Mouse (Mus musculus) CH12.LX (cell line): Measurements from ENCODE around the gene Foxo1. TPM values are rescaled to one million over a fixed set of nuclear protein-coding genes. Genes with fewer than 3 reads are reported as not detected.
A peak's percentile ranks its signal among the peaks of the same experiment; 100 is the strongest.

Experiments used
- DNase-seq: peaks from one replicate; pipeline ENCODE4 v3.0.0-alpha.2; 2013; ENCODE audit errors: extremely low read depth
- H3K27ac ChIP-seq: 2 replicates; pipeline ENCODE4 v1.5.1; 2012; ENCODE audit warnings: low read depth, mild to moderate bottlenecking, control low read depth, moderate library complexity; ENCODE audit not compliant: insufficient read depth
- H3K27me3 ChIP-seq: replicated peaks from 2 replicates; pipeline ENCODE3; 2012; ENCODE audit warnings: inconsistent platforms
- H3K36me3 ChIP-seq, 2 experiments: replicated peaks in 1 of 2; 2 replicates each; pipeline versions ENCODE3 to v1.6.1; 2012; ENCODE audit warnings: inconsistent platforms in 1 of 2, low read length in 1 of 2, mild to moderate bottlenecking in 1 of 2, mixed read lengths in 1 of 2, moderate library complexity in 1 of 2; ENCODE audit not compliant: control insufficient read depth in 1 of 2, insufficient read depth in 1 of 2
- H3K4me1 ChIP-seq, 2 experiments: 2 replicates each; pipeline ENCODE4 v1.6.1; 2012; ENCODE audit warnings: inconsistent platforms in 1 of 2, moderate library complexity in 1 of 2; ENCODE audit not compliant: insufficient read depth in 2 of 2, control insufficient read depth in 1 of 2
- H3K4me2 ChIP-seq: 2 replicates; pipeline ENCODE4 v1.6.1; 2012; ENCODE audit warnings: low read depth, mild to moderate bottlenecking, control low read depth; ENCODE audit not compliant: poor library complexity, insufficient read depth, severe bottlenecking
- H3K4me3 ChIP-seq, 3 experiments: fragments of 150-350 bp in 1 of 3; sonication (generic) in 1 of 3; replicated peaks in 1 of 3; 2 replicates each; pipeline versions ENCODE3 to v1.5.1; 2011 to 2012; ENCODE audit warnings: low read depth in 2 of 3, low read length in 2 of 3, mild to moderate bottlenecking in 2 of 3, moderate library complexity in 2 of 3, control low read depth in 1 of 3, improper control_type of control experiment in 1 of 3, inconsistent platforms in 1 of 3, mixed read lengths in 1 of 3; ENCODE audit not compliant: poor library complexity in 1 of 3
- H3K79me2 ChIP-seq: replicated peaks from 2 replicates; pipeline ENCODE4 v1.6.1; 2012; ENCODE audit warnings: mild to moderate bottlenecking, moderate library complexity; ENCODE audit not compliant: control insufficient read depth, poor library complexity, insufficient read depth, severe bottlenecking; ENCODE audit errors: extremely low read depth
- H3K9ac ChIP-seq: 2 replicates; pipeline ENCODE4 v1.6.1; 2012; ENCODE audit warnings: low read depth, mild to moderate bottlenecking, control low read depth, moderate library complexity; ENCODE audit not compliant: insufficient read depth
- H3K9me3 ChIP-seq: replicated peaks from 2 replicates; pipeline ENCODE3; 2012; ENCODE audit warnings: low read length, inconsistent platforms, mixed read lengths
- BHLHE40 ChIP-seq: IDR thresholded peaks from 2 replicates; pipeline ENCODE4 v1.6.1; 2011; ENCODE audit warnings: mild to moderate bottlenecking, low read depth, low read length, improper control_type of control experiment
- CHD2 ChIP-seq: IDR thresholded peaks from 2 replicates; pipeline ENCODE4 v1.6.1; 2011; ENCODE audit warnings: low read length, improper control_type of control experiment
- JUND ChIP-seq: conservative IDR thresholded peaks from 2 replicates; pipeline ENCODE4 v1.6.1; 2011; ENCODE audit warnings: low read depth, low read length, improper control_type of control experiment
- KAT2A ChIP-seq: IDR thresholded peaks from 2 replicates; pipeline ENCODE4 v1.6.1; 2012; ENCODE audit warnings: low read length, improper control_type of control experiment, inconsistent platforms; ENCODE audit not compliant: insufficient replicate concordance
- MAZ ChIP-seq: IDR thresholded peaks from 2 replicates; pipeline ENCODE4 v1.6.1; 2012; ENCODE audit warnings: low read depth, mild to moderate bottlenecking, inconsistent platforms, low read length, improper control_type of control experiment, moderate library complexity
- MXI1 ChIP-seq: IDR thresholded peaks from 2 replicates; pipeline ENCODE4 v1.6.1; 2011; ENCODE audit warnings: mild to moderate bottlenecking, low read depth, low read length, improper control_type of control experiment
- MYC ChIP-seq: IDR thresholded peaks from 2 replicates; pipeline ENCODE4 v1.6.1; 2011; ENCODE audit warnings: low read depth, mild to moderate bottlenecking, improper control_type of control experiment, low read length
- NELFE ChIP-seq: IDR thresholded peaks from 2 replicates; pipeline ENCODE4 v1.6.1; 2011; ENCODE audit warnings: low read depth, low read length, improper control_type of control experiment
- POLR2AphosphoS2 ChIP-seq: IDR thresholded peaks from 2 replicates; pipeline ENCODE4 v1.6.1; 2011; ENCODE audit warnings: low read depth, low read length, improper control_type of control experiment
- SMC3 ChIP-seq: IDR thresholded peaks from 2 replicates; pipeline ENCODE4 v1.6.1; 2011; ENCODE audit warnings: low read depth, low read length, improper control_type of control experiment
- USF2 ChIP-seq: conservative IDR thresholded peaks from 2 replicates; pipeline ENCODE4 v1.6.1; 2011; ENCODE audit warnings: low read depth, low read length, improper control_type of control experiment
- ZMIZ1 ChIP-seq: IDR thresholded peaks from 2 replicates; pipeline ENCODE4 v1.6.1; 2012; ENCODE audit warnings: low read depth, mild to moderate bottlenecking, inconsistent platforms, low read length, improper control_type of control experiment
- ZNF384 ChIP-seq: IDR thresholded peaks from 2 replicates; pipeline ENCODE4 v1.6.1; 2012; ENCODE audit warnings: low read depth, low read length, improper control_type of control experiment, inconsistent platforms
- dilution Hi-C: fragments of 300-500 bp; cut with MboI; formaldehyde crosslinking; loops from 2 replicates; pipeline ENCODE4 v1.14.3; 2020; ENCODE audit warnings: low sequenced_read_pairs; ENCODE audit not compliant: extremely low pct_unique_long_range_greater_than_20kb, extremely low pct_ligation_motif_present
- in situ Hi-C: fragments of 300-500 bp; cut with MboI; formaldehyde crosslinking; loops from 3 replicates; pipeline ENCODE4 v1.14.3; 2019; ENCODE audit warnings: low sequenced_read_pairs, low pct_ligation_motif_present, low pct_unique_long_range_greater_than_20kb, mixed read lengths
- polyA plus RNA-seq: library from polyadenylated mRNA; unstranded; fragments of >175 nt; gene quantifications from 2 replicates; pipeline ENCODE4 v1.2.1, GENCODE M21; 2012; ENCODE audit warnings: low read depth; ENCODE audit not compliant: insufficient read length
- total RNA-seq, 2 experiments: library from RNA; depleted of rRNA; stranded (reverse); fragments of 300-350 nt in 1 of 2; fragments of >200 nt in 1 of 2; gene quantifications; 2 replicates each; pipeline ENCODE4 v1.2.3; 2012 to 2014

Foxo1 gene
- total and polyA plus RNA-seq, 3 experiments, result 0.79 to 6.9 (median 1.2) TPM

DNA sequence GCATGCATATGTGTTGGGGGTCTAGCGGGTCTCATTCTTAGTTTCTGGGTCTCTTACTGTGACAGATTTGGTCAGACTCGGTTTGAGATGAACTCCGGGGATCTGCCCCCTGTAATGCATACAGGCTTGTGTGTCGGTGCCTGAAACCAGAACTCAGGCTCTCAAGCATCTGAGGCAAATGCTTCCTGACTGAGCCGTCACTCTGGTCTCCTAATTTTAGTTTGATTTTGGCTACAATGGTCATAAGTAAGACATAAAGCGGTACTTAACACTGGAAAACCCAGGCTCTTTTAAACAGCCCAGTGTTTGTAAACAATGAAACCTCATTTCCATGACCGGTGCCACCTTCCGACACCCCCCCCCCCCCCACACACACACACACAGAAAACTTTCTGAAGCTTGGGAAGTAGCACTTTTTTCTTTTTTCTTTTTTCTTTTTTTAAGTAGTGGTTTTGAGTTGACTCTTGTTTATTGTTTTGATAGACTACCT lies 4.3 kb downstream of the Foxo1 start:
- Histone ChIP-seq H3K27me3 (peaks cover 2% of the 10 kb centered on the region), H3K4me2 (peak overlapping the region; percentile 96), H3K27ac (no peak overlapping the region), H3K79me2 (peaks cover 53% of the 10 kb centered on the region), H3K36me3 (peaks cover 0 to 19% of the 10 kb centered on the region in 2 experiments), H3K4me1 (peaks cover 6 to 44% of the 10 kb centered on the region in 2 experiments; a peak in 3 of 4 replicates), H3K4me3 (peak overlapping the region in 2 of 3 experiments; percentile 7 to 83), H3K9me3 (no peaks in the 10 kb centered on the region), H3K9ac (no peak overlapping the region; the same call in 1 of the 2 replicates)
- dilution Hi-C loops, result no loop called here
- in situ Hi-C loops, result loop anchor here (25.0 kb wide), 2 partner anchors 490 to 1190 kb away; partner anchors contain the start of genes Nhlrc3 and Proser1
- no peak for DNase-seq
- TF ChIP-seq KAT2A, result no peak
- TF ChIP-seq ZNF384, result 0 out of 2 replicates have a peak, but pooled peaks have one; percentile 19

DNA sequence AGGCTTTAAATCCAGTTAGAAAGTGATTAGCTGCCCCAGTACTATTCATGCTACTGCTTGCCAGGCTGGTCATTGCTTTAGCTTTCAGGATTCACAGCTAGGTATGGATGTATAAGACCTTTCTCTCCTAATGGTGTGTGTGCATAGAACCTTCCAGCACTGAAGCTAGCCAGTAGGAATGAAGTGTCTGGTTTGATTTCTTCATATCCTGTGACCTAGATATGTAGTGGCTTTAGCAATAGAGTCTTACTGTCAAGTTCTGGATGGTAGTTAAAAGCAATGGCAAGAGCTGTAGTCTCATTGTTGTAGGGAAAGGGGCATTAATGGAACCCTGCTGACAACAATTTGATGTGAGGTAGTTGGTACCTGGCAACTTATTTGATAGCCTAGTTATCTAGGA lies 6.3 kb downstream of the Foxo1 start:
- no peak for TF ChIP-seq ZMIZ1
- TF ChIP-seq, all 38 proteins: peak for 0
- Histone ChIP-seq H3K79me2 (peaks cover 56% of the 10 kb centered on the region), H3K4me1 (peaks cover 6 to 46% of the 10 kb centered on the region in 2 experiments; a peak in 3 of 4 replicates), H3K4me3 (no peak overlapping the region), H3K36me3 (peaks cover 0 to 36% of the 10 kb centered on the region in 2 experiments), H3K27me3 (no peaks in the 10 kb centered on the region), H3K9ac (no peak overlapping the region), H3K27ac (no peak overlapping the region), H3K4me2 (no peak overlapping the region), H3K9me3 (no peaks in the 10 kb centered on the region)
- dilution Hi-C loops, result no loop called here
- DNase-seq, result no peak
- in situ Hi-C loops, result loop anchor here (25.0 kb wide), 2 partner anchors 488 to 1188 kb away; partner anchors contain the start of genes Nhlrc3 and Proser1

DNA sequence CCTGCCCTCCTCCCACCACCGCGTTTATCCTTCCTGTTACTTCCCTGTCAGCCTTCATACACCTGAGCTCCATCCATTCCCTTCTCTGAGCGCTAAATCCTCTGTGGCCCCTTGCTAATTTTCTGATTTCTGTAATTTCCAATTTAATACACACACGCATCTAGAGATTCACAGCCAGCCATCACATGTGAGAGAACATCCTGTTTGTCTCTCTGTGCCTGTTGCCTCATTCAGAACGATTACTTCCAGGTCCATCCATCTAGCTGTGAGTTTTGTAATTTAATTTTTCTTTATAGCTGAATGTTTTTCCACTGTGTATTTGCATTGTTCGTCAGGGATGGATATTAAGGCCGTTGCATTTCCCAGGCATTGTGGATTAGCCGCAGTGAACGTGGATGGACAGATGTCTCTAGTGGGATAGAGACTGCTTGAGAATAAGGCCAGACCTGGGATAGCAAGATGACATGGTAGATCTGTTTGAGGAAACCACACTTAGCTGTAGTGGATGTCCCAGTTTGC lies 7.0 kb downstream of the Foxo1 start:
- Histone ChIP-seq H3K4me2 (no peak overlapping the region), H3K9me3 (no peaks in the 10 kb centered on the region), H3K27ac (no peak overlapping the region), H3K27me3 (no peaks in the 10 kb centered on the region), H3K4me1 (peaks cover 6 to 46% of the 10 kb centered on the region in 2 experiments; a peak in 3 of 4 replicates), H3K4me3 (no peak overlapping the region), H3K36me3 (peaks cover 0 to 39% of the 10 kb centered on the region in 2 experiments), H3K79me2 (peaks cover 52% of the 10 kb centered on the region), H3K9ac (no peak overlapping the region)
- dilution Hi-C loops, result no loop called here
- in situ Hi-C loops, result no loop called here
- no peak for TF ChIP-seq MAZ
- no peak for TF ChIP-seq ZNF384
- TF ChIP-seq MXI1, result no peak
- no peak for TF ChIP-seq POLR2AphosphoS2
- no peak for TF ChIP-seq BHLHE40
- no peak for TF ChIP-seq CHD2
- TF ChIP-seq MYC, result no peak
- TF ChIP-seq KAT2A, result no peak
- no peak for TF ChIP-seq NELFE
- TF ChIP-seq JUND, result no peak
- no peak for TF ChIP-seq SMC3
- TF ChIP-seq USF2, result no peak
- DNase-seq, result no peak
